Mouse (Mus musculus): ENCODE data around the gene Olfr1348. TPM values are rescaled to one million over a fixed set of nuclear protein-coding genes. Genes with fewer than 3 reads are reported as not detected.
"Not testable (repeated sequence)": the region's sequence is repeated elsewhere in the genome, so short reads cannot be mapped to it uniquely, and the experiment has no call there.

Gene Olfr1348
- polyA plus RNA-seq (2015; fragmentation: Nextera tagmentation; extraction: Ambion mirVana), result not detected in 2 replicates

DNA sequence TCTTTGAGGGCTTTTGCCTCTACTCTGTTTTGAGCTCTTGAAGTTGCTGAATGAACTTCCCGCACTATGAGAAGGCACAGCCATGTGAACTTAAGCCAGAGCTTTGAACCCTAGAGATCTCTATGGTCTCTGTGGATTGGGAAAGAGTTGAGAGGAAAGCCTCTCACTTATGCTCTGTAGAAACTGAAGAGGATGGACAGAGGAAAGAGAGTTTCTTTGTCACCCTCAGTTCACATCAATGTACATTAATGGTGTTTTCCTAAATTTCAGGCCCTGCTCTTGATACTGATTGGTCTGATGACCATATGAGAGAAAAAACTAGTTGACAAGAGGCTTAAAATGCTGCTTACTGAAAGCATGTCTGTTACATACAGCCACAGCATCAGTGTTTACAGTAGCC is at the start of gene Olfr1348:
Olfr1348 (minus strand) TSS at position 101 of the 400 bp plus-strand sequence.
- no peak within 1 kb of the TSS for H3K9ac ChIP-seq
- no peak within 1 kb of the TSS for H3K4me2 ChIP-seq
- H3K4me3 ChIP-seq (replicated peaks), result no peak within 1 kb of the TSS
- no peaks in the 10 kb centered on the region for H3K27me3 ChIP-seq
- no peaks in the 10 kb centered on the region for H3K4me1 ChIP-seq
- no peak for ATAC-seq (replicated peaks; ENCODE audit: low FRiP score)
- WGBS, result 94% methylated on average over 1 of the region's 1 CpGs
- H3K9me3 ChIP-seq (replicated peaks), result no peaks in the 10 kb centered on the region; the same call in 1 of the 2 replicates
- H3K36me3 ChIP-seq, result no peaks in the 10 kb centered on the region
- no peak within 1 kb of the TSS for H3K27ac ChIP-seq

- no peak overlapping the region for H3K4me2 ChIP-seq
- H3K27me3 ChIP-seq, result no peaks in the 10 kb centered on the region
- no peak overlapping the region for H3K4me3 ChIP-seq (replicated peaks)
- H3K36me3 ChIP-seq, result no peaks in the 10 kb centered on the region
- no peaks in the 10 kb centered on the region for H3K9me3 ChIP-seq (replicated peaks)
- H3K4me1 ChIP-seq, result no peaks in the 10 kb centered on the region
- no peak overlapping the region for H3K27ac ChIP-seq
- WGBS, result 63% methylated on average over 5 of the region's 5 CpGs
- no peak for ATAC-seq (replicated peaks; ENCODE audit: low FRiP score)
- no peak overlapping the region for H3K9ac ChIP-seq
Observed at GRCm38 (mm10) chr7:6526141-6526540, 17.6 kb upstream of the Olfr1348 start.

GRCm38 (mm10) chr7:6525001-6525400 is 16.5 kb upstream of the Olfr1348 start:
- 73% methylated on average over 3 of the region's 3 CpGs for WGBS
- Histone ChIP-seq H3K27me3 (no peaks in the 10 kb centered on the region), H3K4me3 (replicated peaks) (no peak overlapping the region), H3K27ac (no peak overlapping the region), H3K9me3 (replicated peaks) (no peaks in the 10 kb centered on the region), H3K4me1 (no peaks in the 10 kb centered on the region), H3K4me2 (no peak overlapping the region), H3K9ac (no peak overlapping the region), H3K36me3 (no peaks in the 10 kb centered on the region)
- ATAC-seq (replicated peaks; ENCODE audit: low FRiP score), result no peak

DNA sequence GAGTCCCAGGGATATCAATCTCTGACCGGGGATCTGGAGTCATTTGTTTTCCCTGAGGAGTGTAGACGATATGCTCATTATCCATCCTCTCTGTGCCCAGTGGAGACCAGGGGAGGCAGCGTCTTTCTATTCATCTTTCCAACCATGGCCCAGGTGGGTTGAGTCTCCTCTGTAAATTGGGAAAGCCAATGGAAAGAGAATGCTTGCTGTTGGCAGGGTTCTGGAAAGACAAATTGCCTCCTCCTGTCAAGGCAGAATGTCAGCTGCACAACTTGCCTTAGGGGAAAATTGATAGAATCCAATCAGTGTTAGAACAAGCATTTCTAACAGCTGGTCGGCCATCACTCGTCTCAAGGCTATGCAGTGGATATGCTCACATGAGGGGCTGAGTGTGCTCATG is 14.3 kb upstream of the Olfr1348 start, which contains the start of gene Olfr1349:
Olfr1349 (minus strand) TSS at position 101 of the 400 bp plus-strand sequence.
- ATAC-seq (replicated peaks; ENCODE audit: low FRiP score), result no peak
- Histone ChIP-seq H3K27ac (no peak within 1 kb of the TSS), H3K27me3 (no peaks in the 10 kb centered on the region), H3K36me3 (no peaks in the 10 kb centered on the region), H3K9ac (no peak within 1 kb of the TSS), H3K4me1 (no peaks in the 10 kb centered on the region), H3K4me2 (no peak within 1 kb of the TSS), H3K4me3 (replicated peaks) (no peak within 1 kb of the TSS), H3K9me3 (replicated peaks) (no peaks in the 10 kb centered on the region)
- 86% methylated on average over 5 of the region's 5 CpGs for WGBS

DNA sequence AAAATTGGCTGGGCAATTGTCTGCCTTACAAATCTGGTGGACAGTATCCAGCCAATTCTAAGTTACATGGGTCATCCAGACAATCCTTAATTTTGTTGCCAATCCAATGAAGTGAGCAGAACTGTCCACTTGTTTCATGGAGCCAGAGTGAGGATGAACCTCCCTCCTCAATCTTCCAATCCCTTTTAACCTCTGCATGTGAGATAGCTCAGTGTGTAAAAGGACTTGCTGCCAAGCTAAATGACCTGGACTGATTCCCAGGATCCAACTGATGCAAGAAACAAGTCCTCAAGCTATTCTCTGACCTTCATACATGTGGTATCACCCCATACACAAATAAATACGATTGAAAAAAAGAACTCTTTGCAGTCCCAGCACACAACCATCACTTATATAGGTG is 13.1 kb upstream of the Olfr1348 start:
- Histone ChIP-seq H3K4me2 (no peak overlapping the region), H3K27ac (no peak overlapping the region), H3K4me1 (no peaks in the 10 kb centered on the region), H3K9me3 (replicated peaks) (no peaks in the 10 kb centered on the region; the same call in 1 of the 2 replicates), H3K4me3 (replicated peaks) (no peak overlapping the region), H3K9ac (no peak overlapping the region), H3K36me3 (no peaks in the 10 kb centered on the region), H3K27me3 (no peaks in the 10 kb centered on the region)
- WGBS, result 42% methylated on average over 1 of the region's 1 CpGs
- ATAC-seq (replicated peaks; ENCODE audit: low FRiP score), result no peak

DNA sequence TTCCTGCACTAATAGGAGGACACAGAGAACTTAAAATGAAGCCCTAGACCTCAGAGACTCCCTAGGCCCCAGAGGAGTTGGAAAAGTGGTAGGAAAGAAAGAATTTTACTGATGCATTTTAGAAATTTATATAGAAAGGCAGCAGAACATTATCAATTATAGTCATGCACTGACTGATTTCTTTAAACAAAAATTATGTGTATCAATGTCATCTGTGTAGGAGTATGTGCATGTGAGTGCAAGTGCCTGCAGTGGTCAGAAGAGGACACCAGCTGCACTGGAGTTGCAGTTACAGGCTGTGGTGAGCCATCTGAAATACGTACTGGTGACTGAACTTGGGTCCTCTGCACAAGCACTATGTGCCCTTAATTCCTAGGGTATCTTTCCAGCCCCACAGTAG is 8.9 kb downstream of the Olfr1348 start, which contains the start of gene Olfr1347:
Olfr1347 (minus strand) TSS at position 101 of the 400 bp plus-strand sequence.
- H3K27ac ChIP-seq, result no peak within 1 kb of the TSS
- no peaks in the 10 kb centered on the region for H3K4me1 ChIP-seq
- no peaks in the 10 kb centered on the region for H3K9me3 ChIP-seq (replicated peaks)
- no peak within 1 kb of the TSS for H3K4me3 ChIP-seq (replicated peaks)
- 58% methylated on average over 1 of the region's 1 CpGs for WGBS
- no peak within 1 kb of the TSS for H3K9ac ChIP-seq
- ATAC-seq (replicated peaks; ENCODE audit: low FRiP score), result no peak
- H3K36me3 ChIP-seq, result no peaks in the 10 kb centered on the region
- H3K27me3 ChIP-seq, result no peaks in the 10 kb centered on the region
- no peak within 1 kb of the TSS for H3K4me2 ChIP-seq

- Histone ChIP-seq H3K36me3 (no peaks in the 10 kb centered on the region), H3K4me2 (no peak within 1 kb of the TSS), H3K4me1 (no peaks in the 10 kb centered on the region), H3K4me3 (replicated peaks) (no peak within 1 kb of the TSS), H3K27me3 (no peaks in the 10 kb centered on the region), H3K27ac (no peak within 1 kb of the TSS), H3K9ac (no peak within 1 kb of the TSS), H3K9me3 (replicated peaks) (no peaks in the 10 kb centered on the region)
- 31% methylated on average over 2 of the region's 2 CpGs for WGBS
- ATAC-seq (replicated peaks; ENCODE audit: low FRiP score), result no peak
Observed at GRCm38 (mm10) chr7:6486841-6487240, 21.7 kb downstream of the Olfr1348 start, which contains the start of gene Olfr5. TSS of gene Olfr5 (minus strand) at chr7:6486941.

- not testable (repeated sequence) for H3K4me2 ChIP-seq; H3K36me3 ChIP-seq; H3K4me1 ChIP-seq; ATAC-seq (replicated peaks; ENCODE audit: low FRiP score); H3K27ac ChIP-seq; H3K27me3 ChIP-seq; H3K9me3 ChIP-seq (replicated peaks); H3K9ac ChIP-seq; H3K4me3 ChIP-seq (replicated peaks)
- WGBS, result 67% methylated on average over 2 of the region's 2 CpGs
Observed at GRCm38 (mm10) chr7:6477633-6478032, 30.9 kb downstream of the Olfr1348 start.

DNA sequence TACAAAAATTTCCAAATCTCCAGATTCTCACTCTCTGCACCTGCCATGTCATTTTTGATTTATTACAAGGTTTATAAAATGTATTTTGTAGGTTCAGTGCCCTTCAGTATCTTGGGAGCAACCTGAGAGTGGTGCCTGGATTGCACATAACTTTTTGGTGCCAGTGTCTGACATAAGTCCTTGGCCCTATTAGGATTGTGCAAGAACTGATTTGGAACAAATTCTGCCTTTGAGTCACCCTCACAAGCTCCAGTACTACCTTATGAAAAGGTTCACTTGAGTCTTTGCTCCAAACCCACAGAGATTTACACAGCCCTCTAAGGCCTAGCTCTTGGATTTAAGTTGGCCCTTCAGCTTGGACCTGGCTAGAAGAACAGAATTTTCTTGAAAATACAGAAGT is 41.6 kb downstream of the Olfr1348 start, which contains the start of gene Olfr1346:
Olfr1346 (plus strand) TSS at position 151 of the 400 bp plus-strand sequence.
- H3K27me3 ChIP-seq, result no peaks in the 10 kb centered on the region
- H3K9ac ChIP-seq, result no peak within 1 kb of the TSS
- H3K27ac ChIP-seq, result no peak within 1 kb of the TSS
- no peaks in the 10 kb centered on the region for H3K36me3 ChIP-seq
- H3K4me1 ChIP-seq, result no peaks in the 10 kb centered on the region
- ATAC-seq (replicated peaks; ENCODE audit: low FRiP score), result no peak
- H3K4me3 ChIP-seq (replicated peaks), result no peak within 1 kb of the TSS
- H3K9me3 ChIP-seq (replicated peaks), result no peaks in the 10 kb centered on the region
- H3K4me2 ChIP-seq, result no peak within 1 kb of the TSS

DNA sequence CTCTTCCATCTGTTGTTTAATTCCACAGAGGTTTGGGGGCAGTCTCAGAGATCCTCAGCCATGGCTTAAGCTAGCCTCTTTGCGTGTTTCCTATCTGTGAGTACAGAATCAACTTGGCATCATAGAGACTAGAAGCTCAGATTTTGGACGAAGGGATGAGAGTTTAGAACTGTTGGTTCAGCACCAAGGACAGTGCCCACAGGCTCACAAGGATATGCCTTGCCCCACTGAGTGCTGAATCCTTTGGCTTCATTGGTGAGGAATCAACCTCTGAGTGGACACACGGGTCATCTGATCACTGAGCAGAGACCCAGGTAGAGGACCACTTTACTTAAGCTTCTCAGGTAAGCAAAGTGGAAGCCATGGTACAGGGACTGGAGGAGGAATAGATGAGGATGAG is 52.1 kb downstream of the Olfr1348 start:
- H3K4me1 ChIP-seq, result no peaks in the 10 kb centered on the region
- ATAC-seq (replicated peaks; ENCODE audit: low FRiP score), result no peak
- WGBS, result 47% methylated on average over 3 of the region's 3 CpGs

DNA sequence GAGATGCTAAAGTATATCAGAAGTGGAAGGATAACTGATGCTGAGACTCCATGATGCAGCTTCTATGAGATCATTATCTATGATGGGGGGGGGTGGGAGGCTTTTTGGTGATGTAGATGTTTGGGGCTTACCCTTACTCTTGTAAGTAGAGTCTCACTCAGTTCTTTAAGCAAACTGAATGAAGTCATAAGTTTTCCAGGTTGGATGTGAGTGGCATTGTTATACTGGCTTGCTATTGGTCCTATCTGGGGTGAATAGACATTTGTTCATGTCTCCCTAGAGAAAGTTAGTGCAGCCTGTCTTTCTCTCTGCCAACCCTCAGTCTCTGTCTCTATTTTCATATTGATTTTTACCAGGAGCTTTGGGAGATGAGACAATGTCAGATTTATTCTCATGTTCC is 52.7 kb downstream of the Olfr1348 start, which contains the start of gene Olfr1336:
Olfr1336 (plus strand) TSS at position 301 of the 400 bp plus-strand sequence.
- Histone ChIP-seq H3K9ac (no peak within 1 kb of the TSS), H3K36me3 (no peaks in the 10 kb centered on the region), H3K9me3 (replicated peaks) (no peaks in the 10 kb centered on the region; the same call in 1 of the 2 replicates), H3K27ac (no peak within 1 kb of the TSS), H3K4me2 (no peak within 1 kb of the TSS), H3K4me3 (replicated peaks) (no peak within 1 kb of the TSS), H3K27me3 (no peaks in the 10 kb centered on the region), H3K4me1 (no peaks in the 10 kb centered on the region)
- ATAC-seq (replicated peaks; ENCODE audit: low FRiP score), result no peak

More for the DNA sequence above, 52.1 kb downstream of the Olfr1348 start:
- no peak overlapping the region for H3K4me3 ChIP-seq (replicated peaks)
- no peak overlapping the region for H3K4me2 ChIP-seq
- H3K27me3 ChIP-seq, result no peaks in the 10 kb centered on the region
- H3K9ac ChIP-seq, result no peak overlapping the region
- no peaks in the 10 kb centered on the region; the same call in 1 of the 2 replicates for H3K9me3 ChIP-seq (replicated peaks)
- no peak overlapping the region for H3K27ac ChIP-seq
- no peaks in the 10 kb centered on the region for H3K36me3 ChIP-seq
